Mouse (Mus musculus): ENCODE results near the gene Spata32.

The Spata32 gene

DNA sequence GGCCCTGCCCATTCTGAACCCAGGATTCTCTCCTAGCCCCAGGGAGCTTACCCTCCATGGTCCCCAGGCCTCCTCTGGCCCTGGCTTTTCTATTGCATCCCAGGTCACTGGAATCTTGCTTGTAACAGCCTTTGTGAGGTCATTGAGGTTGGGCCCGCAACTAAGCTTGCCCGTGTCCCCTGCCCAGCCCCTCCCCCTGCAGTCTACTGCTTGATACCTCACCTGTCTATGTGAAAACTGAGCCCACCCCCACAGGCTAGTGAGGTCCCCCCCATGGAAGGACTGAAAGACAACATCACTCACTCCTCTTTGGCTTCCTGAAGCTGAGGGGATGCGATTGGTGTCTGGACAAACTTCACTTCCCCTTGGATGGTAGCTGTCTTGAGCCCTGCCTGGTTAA lies 9.8 kb downstream of the Spata32 start, which contains the start of gene 1700023F06Rik:
Gene 1700023F06Rik, minus strand, starts transcription at position 101 of the 400 bp plus-strand sequence.
- no peak for DNase-seq (ENCODE audit: low read depth in 1 of 2, low spot score in 2 of 2)

DNA sequence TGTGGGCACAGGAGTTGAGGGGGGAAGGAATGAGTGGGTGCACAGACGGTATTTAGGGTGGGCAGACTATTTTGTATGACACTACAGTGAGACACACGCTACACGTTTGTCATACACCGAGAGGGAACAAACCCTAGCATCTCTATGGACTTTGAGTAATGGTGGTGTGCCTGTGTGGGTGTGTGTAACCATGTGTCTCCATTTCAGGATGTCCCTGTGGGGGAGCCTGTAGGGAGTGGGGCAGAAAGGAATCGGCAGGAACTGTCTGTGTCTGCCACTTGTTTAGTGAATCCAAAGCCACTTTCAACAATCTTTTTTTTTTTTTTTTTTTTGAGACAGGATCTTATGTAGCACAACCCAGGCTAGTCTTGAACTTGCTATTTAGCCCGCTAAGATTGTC lies 12.0 kb downstream of the Spata32 start:
- DNase-seq (ENCODE audit: low read depth in 1 of 2, low spot score in 2 of 2): no peak

DNA sequence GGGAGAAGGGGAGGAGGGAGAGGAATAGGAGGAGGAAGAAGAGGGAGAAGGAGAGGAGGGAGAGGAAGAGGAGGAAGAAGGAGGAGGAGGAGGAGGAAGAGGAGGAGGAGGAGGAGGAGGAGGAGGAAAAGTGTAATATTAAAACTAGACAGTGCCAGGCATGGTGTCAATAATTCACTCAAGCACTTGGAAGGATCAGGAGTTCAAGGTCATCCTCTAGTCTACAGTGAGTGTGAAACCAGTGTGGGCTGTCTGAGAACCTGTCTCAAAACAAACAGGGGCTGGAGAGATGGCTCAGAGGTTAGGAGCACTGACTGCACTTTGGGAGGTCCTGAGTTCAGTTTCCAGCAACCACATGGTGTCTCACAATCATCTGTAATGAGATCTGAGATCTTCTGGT lies 15.9 kb downstream of the Spata32 start:
- DNase-seq (ENCODE audit: low read depth in 1 of 2, low spot score in 2 of 2): no peak

DNA sequence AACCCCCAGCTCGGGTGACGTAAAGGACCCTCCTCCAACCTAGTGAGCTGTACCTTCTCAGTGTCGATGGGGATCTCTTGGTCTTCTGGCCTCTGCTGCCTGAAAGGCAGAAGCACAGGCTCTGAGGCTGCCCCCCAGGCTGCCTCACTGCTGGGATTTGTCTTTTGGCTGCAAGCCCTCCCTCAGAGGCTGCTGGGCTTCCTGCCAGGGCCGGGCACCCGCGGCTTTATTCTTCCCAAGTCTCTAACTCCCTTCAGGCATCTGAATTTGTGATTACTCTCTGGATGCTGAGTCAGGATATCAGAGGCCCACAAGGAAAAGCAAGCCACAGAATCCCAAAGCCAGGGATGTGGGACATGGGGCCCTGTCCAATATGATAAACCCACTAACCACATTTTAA lies 16.6 kb downstream of the Spata32 start:
- DNase-seq (ENCODE audit: low read depth in 1 of 2, low spot score in 2 of 2): no peak

DNA sequence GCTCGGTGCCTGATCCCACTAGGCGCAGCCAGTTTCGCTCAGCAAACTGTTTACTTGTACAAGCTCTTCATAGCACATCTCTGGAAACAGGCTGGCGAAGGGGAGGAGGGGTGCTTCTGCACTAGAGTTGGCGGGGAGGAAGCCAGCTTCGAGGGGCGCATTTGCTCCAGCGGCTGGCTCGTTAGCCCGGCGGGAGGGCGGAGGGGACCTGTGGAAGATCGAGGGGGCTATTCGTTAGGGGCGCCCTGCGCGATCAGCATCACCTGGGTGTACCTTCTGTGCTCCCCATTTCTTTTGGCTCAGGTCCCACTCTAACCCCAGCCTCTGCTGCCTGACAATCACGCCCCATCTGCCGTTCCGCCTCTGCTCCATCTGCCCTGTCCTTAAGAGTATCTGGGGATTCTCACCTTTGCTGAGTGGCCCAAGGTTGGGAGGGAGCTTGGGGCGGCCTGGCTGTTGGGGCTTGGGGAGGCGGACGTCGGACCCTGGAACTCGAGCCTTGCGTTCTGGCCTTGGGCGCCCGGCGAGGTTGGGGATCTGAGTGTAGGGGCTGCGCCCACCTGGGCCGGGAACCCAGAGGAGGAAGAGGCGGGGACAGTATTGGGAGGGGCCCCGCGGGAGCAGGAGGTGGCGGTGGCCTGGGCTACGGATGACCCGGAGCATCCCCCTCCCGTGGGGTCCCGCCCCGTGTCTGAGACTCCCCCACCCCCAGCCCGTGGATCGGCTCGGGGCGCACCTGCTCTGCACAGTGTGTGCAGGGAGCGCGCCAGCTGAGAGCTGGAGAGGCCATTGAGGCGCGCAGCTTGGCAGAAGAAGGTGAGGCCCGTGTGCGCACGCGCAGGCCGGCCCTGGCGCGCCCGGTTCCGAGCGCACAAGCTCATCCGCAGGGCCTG lies 19.1 kb downstream of the Spata32 start:
- DNase-seq (ENCODE audit: low read depth in 1 of 2, low spot score in 2 of 2): no peak

DNA sequence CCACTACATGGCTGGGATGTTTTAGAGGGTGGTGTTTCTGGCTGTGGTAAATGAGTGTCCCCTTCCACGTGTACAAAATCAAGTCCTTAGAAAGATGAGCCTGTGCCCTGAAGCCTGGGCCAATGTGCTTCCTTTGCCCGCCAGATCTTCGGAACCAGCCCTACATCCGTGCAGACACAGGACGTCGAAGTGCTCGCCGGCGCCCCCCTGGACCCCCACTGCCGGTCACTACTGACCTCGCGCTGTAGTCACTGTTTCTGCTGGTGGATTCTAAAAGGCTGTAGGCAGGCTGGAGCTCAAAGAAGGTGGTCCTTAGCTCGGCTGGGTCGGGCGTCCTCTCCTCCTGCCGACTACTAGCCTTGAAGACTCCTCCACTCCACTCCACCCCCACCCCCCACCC lies 19.9 kb downstream of the Spata32 start:
- no peak for DNase-seq (ENCODE audit: low read depth in 1 of 2, low spot score in 2 of 2)

DNA sequence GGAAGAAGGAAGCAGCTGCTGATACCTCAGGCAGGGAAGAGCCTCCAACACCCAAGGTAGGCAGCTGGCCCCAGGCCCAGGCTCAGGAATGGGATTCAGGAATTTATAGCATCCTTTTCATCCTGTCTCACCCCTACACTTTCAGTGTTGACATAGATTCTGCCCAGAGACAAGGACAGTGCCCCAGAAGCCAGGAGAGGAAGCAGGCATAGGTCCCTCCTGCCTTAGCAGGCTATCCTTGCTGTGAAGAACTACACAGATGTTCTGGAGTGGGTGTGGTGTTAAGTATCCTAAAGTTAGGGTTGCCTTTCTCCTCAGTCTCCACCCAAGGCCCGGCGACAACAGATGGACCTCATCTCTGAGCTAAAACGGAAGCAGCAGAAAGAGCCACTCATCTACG lies 20.9 kb downstream of the Spata32 start:
- no peak for DNase-seq (ENCODE audit: low read depth in 1 of 2, low spot score in 2 of 2)

DNA sequence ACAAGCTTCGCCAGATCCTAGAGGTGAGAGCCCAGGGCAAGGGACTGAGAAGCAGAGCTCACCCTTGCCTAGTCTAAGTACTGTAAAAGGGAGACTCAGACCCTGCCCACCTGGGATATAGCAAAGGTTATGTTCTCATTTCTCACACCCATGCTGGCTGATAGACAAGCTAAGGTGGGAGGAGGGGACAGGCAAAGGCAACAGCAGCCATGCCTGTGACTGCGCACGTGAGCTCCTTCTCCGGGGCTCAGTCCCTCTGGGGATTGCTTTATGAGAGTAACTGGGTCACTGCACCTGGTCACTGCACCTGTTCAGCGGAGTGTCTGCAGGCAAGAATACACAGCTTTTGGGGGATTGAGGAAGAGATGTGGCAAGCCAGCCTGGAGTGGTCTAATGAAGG lies 22.6 kb downstream of the Spata32 start:
- DNase-seq (ENCODE audit: low read depth in 1 of 2, low spot score in 2 of 2): no peak

DNA sequence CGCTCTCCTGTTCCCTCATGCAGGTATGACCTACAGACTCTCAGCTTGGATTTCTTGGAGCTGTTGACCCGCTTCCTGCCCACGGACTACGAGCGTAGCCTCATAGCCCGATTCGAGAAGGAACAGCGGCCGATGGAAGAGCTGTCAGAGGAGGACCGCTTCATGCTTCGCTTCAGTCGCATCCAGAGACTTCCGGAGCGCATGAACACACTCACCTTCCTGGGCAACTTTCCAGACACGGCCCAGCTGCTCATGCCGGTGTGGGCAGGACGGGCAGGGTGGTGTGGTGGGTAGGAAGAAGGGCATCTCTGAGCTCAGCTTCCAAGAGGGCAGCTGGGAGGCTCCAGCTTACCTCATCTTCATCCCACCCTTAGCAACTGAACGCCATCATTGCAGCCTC lies 23.0 kb downstream of the Spata32 start:
- DNase-seq (ENCODE audit: low read depth in 1 of 2, low spot score in 2 of 2): no peak

DNA sequence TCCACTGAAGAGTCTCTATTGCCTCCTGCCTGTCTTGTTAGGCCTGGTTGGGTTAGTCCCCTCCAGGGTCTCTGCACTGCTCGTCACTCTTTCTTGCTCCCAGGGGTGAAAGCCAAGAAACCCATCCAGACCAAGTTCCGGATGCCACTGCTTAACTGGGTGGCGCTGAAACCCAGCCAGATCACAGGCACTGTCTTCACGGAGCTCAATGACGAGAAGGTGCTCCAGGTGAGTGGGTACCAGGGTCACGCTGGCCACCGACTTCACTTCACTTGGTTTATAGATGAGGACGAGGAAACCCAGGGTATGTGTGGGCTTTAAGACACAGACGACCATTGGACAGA lies 24.4 kb downstream of the Spata32 start:
- DNase-seq (ENCODE audit: low read depth in 1 of 2, low spot score in 2 of 2): no peak

DNA sequence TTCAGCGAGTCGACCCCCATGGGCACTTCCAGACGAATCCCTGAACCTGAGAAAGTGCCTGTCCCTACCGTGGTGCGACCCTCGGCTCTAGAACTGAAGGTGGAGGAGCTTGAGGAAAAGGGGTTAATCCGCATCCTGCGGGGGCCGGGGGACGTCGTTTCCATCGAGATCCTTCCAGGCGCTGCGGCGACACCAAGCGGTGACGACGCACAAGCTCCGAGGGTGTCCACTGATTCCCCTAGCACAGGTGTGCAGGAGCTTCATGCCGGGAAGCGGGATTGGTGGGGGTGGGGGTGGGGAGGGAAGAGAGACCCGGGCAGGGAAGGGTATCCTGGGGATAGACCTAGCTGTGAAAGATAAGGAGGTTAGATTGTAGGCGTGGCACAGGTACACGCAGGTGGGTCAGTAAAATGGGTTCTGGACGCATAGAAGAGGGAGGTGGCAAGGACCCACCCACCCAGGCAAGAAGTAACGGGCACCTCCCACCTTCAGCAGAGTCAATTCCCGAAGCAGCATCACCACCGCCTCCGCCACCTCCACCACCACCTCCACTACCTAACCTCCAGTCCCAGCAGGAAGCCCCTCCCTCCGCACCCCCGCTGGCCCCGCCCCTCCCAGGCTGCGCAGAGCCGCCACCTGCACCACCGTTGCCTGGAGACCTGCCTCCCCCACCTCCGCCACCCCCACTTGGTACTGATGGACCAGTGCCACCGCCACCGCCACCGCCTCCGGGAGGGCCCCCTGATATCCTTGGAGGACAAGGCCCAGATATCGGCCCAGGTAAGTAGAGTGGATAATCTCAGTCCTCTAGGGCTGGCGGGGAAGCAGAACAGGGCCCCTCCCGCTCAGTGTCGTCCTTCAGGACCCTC lies 25.0 kb downstream of the Spata32 start:
- DNase-seq (ENCODE audit: low read depth in 1 of 2, low spot score in 2 of 2): no peak

DNA sequence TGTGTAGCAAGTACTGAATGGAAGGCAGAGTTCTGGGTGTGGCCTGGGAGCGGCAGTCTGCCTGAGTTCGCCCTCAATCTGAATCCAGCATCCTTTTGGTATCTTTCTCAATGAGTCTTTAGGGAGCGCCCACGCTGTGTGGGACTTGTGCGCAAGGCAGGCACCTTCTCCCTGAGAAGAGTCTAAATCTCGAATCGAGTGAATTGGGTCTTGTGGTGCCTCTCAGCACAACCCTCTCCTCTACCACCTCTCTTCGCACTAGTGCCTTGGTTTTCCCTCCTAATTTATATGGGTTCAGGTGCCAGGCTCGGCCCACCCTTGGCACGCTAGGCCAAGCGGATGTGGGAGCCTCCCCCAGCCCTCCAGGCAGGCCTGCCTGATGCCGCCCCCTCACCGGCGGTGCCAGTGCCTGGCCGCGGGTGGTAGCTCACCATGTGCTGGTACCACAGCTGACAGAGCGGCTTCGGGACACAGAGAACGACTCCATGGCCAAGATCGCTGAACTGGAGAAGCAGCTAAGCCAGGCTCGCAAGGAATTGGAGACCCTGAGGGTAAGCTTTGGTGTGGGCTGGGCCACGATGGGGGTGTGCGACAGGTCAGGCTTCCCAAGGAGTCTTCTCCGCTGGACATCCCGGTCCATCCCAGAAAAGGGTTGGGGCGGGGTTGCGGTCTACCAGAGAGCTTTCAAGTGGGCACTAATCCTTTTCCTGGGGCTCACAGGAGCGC lies 25.8 kb downstream of the Spata32 start:
- DNase-seq (ENCODE audit: low read depth in 1 of 2, low spot score in 2 of 2): no peak

DNA sequence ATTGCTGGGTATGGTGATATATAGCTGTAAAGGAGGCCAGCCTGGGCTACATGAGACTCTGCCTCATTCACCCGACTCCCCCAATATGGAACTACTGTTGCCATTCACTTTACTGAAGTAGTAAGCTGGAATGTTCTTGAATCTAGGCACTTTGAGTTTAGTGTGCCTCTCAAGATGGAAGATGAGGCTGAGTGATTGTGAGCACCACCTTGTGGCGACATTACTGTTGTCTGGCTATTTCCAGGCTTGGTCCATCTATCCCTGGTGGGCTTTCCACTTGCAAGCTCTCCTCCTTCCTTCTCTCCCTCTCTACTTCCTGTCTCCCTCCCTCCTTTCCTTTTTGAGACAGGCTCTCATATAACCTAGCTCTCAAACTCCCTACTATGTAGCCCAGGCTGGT lies 33.3 kb downstream of the Spata32 start:
- DNase-seq (ENCODE audit: low read depth in 1 of 2, low spot score in 2 of 2): peak in 1 of 2 experiments; percentile 41

DNA sequence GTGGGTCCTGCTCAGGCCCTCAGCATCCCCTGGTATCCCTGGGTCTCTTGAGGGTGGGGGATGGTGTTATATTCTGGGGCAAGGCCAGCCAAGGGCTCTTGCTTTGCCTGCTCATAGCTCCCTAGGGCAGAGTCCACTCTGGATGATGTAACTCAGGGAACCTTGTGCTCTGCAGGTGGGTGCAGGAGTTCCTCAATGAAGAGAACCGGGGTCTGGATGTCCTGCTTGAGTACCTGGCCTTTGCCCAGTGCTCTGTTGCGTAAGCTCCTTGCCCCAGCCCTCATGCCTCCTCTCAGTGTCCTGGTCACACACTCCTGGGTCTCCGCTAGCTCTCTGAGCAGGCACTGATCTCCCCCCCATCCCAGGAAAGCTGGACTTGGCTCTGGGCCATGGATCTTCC lies 36.3 kb downstream of the Spata32 start:
- DNase-seq (ENCODE audit: low read depth in 1 of 2, low spot score in 2 of 2): no peak

DNA sequence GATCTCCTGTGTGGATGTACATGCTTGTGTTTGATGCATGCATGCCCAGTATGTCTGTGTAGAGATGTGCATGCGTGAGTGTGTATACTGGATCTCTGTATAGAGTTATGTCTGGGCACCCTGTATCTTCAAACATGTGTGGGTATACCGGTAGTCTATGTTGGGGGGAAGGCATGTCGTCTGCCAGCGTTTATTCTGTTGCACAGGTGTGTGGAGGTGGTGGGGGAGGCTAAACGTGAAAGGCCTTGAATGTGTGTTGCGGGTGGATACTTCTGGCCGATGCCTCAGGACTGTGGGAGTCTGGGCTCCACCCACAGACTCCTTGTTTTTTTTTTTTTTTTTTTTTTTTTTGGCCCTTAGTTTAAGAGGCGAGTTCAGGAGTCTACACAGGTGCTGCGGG lies 36.9 kb downstream of the Spata32 start:
- DNase-seq (ENCODE audit: low read depth in 1 of 2, low spot score in 2 of 2): no peak

DNA sequence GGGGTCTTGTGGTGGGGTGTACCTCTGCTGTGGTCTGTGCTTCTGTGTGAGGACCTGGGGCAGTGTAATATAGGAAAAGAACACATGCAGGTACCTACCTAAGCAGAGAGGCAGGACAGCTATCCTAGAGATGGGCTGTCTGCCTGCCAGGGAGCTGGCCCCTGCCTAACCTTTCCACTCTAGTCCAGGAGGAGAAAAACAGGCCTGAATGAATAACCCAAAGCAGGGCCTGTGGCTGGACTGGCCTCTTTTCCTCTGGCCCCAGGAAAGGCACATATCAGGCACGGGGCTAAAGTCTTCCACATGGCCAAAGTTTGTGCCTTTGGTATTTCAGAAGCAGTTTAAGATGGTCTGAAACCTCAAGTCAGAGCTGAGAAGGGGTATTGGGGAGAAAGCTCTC lies 37.8 kb downstream of the Spata32 start:
- no peak for DNase-seq (ENCODE audit: low read depth in 1 of 2, low spot score in 2 of 2)

DNA sequence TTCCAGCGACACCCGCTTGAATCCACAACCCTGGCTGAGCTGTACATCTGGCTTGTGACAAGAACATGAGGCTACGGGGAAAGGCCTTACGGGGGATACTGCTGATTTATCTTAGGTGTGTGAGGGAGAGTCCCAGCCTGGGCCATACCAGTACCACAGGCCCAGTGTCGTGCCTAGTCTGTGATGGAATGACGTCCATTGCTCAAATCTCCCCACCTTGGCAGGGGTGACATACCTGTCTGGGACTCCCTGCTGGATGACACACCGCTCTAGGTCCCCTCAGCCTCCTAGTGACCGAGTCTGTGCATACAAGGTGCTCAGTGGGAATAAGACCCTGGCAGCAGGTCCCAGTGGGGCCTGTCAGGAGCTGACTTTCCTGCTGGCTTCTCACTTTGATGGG lies 39.5 kb downstream of the Spata32 start:
- no peak for DNase-seq (ENCODE audit: low read depth in 1 of 2, low spot score in 2 of 2)

DNA sequence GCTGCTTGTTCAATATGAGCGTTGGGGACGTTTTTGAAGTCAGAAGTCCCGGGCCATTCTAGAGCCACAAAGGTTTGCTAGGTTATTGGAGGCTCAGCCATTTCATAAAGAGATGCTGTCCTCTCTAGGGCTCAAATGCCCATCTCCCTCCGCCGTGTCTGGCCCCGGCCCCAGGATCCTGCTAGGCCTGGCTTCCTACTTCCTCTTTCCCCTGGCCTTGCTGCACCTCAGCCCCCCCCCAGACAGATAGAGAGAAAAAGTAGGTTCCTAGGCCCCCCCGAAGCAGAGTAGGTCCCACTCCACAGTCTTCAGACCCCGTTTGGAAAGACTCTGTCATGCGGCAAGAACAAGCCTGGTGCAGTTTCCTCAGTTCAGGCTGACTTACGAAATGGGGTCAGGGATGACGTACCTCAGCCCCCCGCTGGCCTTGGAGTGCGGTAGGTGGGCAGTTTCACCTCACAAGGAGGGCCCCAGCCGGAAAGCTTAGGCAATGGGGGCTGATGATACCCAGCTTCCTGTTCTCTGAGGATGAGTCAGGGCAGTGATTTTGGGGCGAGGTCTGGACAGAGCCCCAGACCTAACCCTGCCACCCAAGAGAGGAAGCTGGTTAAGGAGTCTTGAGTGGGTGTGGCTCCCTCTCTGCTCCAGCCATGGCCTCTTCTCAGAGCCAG lies 40.3 kb downstream of the Spata32 start:
- DNase-seq (ENCODE audit: low read depth in 1 of 2, low spot score in 2 of 2): peak; percentile 83 to 86

DNA sequence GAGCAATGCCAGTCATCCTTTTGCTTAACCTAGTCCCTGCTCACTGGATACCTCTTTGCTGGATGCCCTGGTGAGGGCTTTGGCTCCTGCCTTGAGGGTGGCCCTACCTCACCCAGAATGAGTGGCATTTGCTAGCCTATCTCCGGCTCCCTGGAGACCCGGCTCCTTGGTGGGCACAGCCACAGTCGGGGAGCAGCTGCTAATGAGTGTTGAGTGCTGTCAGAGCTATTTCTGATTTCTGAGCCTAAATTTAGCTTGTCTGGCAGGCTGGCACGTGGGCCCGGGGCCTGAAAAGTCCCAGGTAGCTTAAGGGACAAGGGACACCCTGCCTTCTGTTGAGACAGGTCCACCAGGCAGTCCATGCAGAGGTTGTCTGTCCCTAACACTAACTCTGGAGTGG lies 41.0 kb downstream of the Spata32 start:
- no peak for DNase-seq (ENCODE audit: low read depth in 1 of 2, low spot score in 2 of 2)

DNA sequence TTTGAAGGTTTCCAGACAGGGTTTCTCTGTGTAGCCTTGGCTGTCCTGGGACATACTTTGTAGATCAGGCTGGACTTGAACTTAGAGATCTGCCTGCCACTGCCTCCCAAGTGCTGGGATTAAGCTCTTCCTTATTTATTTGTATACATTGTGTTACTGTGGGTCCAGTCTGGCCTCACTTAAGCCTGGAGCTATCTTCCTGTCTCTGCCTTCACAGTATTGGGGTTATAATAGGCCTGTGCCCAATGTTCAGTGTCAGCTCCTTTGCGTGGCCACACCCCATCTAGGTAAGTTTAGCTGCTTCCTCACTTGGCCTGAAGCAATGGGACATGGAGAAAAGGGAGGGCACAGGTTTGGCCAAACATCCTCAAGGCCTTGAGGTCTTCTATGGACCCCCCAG lies 41.7 kb downstream of the Spata32 start:
- no peak for DNase-seq (ENCODE audit: low read depth in 1 of 2, low spot score in 2 of 2)

Data from monocyte, adult 2 months (primary cell).